Mouse (Mus musculus): Measurements from ENCODE around the gene Plac8. TPM values are rescaled to one million over a fixed set of nuclear protein-coding genes. Genes with fewer than 3 reads are reported as not detected.

Plac8 gene
- total and polyA plus RNA-seq, 3 experiments = 4.9 to 10.6 TPM; not detected in 1

GRCm38 (mm10) chr5:100585657-100586056 lies 13.6 kb upstream of the Plac8 start:
- H3K79me2 ChIP-seq (ENCODE audit: control insufficient read depth, insufficient read depth, low read length, poor library complexity) = no peaks in the 10 kb centered on the region; the same call in 1 of the 2 replicates
- no peak overlapping the region for H3K4me3 ChIP-seq (ENCODE audit: control insufficient read depth in 1 of 2, insufficient read depth in 1 of 2, low read depth in 2 of 2, low read length in 2 of 2)
- H3K27ac ChIP-seq (ENCODE audit: control insufficient read depth, low read depth, low read length) = peak overlapping the region; percentile 60
- no peaks in the 10 kb centered on the region for H3K9me3 ChIP-seq (replicated peaks; ENCODE audit: insufficient read depth, low read length)
- peaks cover 20 to 42% of the 10 kb centered on the region in 2 experiments for H3K4me1 ChIP-seq (ENCODE audit: control insufficient read depth in 1 of 2, insufficient read depth in 2 of 2, low read length in 2 of 2)
- no peak overlapping the region for H3K9ac ChIP-seq (ENCODE audit: control insufficient read depth, low read depth, low read length, poor library complexity, severe bottlenecking)
- TF ChIP-seq EP300 (IDR thresholded peaks at IDR 0.05; ENCODE audit: low read depth in 1 of 2, low read length in 2 of 2) (no peak), BHLHE40 (IDR thresholded peaks at IDR 0.05; ENCODE audit: borderline replicate concordance, low read depth, low read length) (no peak), USF1 (IDR thresholded peaks at IDR 0.05; ENCODE audit: low read depth, low read length) (no peak), MAX (IDR thresholded peaks at IDR 0.05; ENCODE audit: low read length) (no peak), ELF1 (IDR thresholded peaks at IDR 0.05; ENCODE audit: low read depth, low read length) (0 out of 2 replicates have a peak, but pooled peaks have one; percentile 1), ZKSCAN1 (IDR thresholded peaks at IDR 0.05; ENCODE audit: low read depth, low read length) (no peak), HCFC1 (IDR thresholded peaks at IDR 0.05; ENCODE audit: low read depth, low read length) (no peak), ETS1 (IDR thresholded peaks at IDR 0.05; ENCODE audit: low read depth, low read length) (no peak), NELFE (IDR thresholded peaks at IDR 0.05; ENCODE audit: low read depth, low read length) (no peak), ZNF384 (IDR thresholded peaks at IDR 0.05; ENCODE audit: low read depth, low read length) (peak; percentile 61), JUND (IDR thresholded peaks at IDR 0.05; ENCODE audit: low read depth, low read length) (no peak)
- peak; percentile 27 for DNase-seq (ENCODE audit: low read depth, low spot score)
- peaks cover 0 to 56% of the 10 kb centered on the region in 2 experiments; a peak in 2 of 4 replicates for H3K36me3 ChIP-seq (ENCODE audit: control insufficient read depth in 1 of 2, insufficient read depth in 2 of 2, low read length in 2 of 2)
- H3K27me3 ChIP-seq (ENCODE audit: control insufficient read depth in 1 of 2, insufficient read depth in 2 of 2, low read length in 2 of 2) = no peaks in the 10 kb centered on the region

GRCm38 (mm10) chr5:100585206-100585644 lies 13.2 kb upstream of the Plac8 start:
- peaks cover 23 to 46% of the 10 kb centered on the region in 2 experiments for H3K4me1 ChIP-seq (ENCODE audit: control insufficient read depth in 1 of 2, insufficient read depth in 2 of 2, low read length in 2 of 2)
- H3K4me3 ChIP-seq (ENCODE audit: control insufficient read depth in 1 of 2, insufficient read depth in 1 of 2, low read depth in 2 of 2, low read length in 2 of 2) = no peak overlapping the region
- TF ChIP-seq KAT2A (conservative IDR thresholded peaks at IDR 0.05; ENCODE audit: low read depth, low read length) = no peak; the same call in 1 of the 2 replicates
- TF ChIP-seq CHD1 (IDR thresholded peaks at IDR 0.05; ENCODE audit: low read depth, low read length) = no peak
- TF ChIP-seq CHD2 (IDR thresholded peaks at IDR 0.05; ENCODE audit: low read length) = no peak
- no peak for TF ChIP-seq USF2 (IDR thresholded peaks at IDR 0.05; ENCODE audit: borderline replicate concordance in 1 of 2, insufficient read depth in 1 of 2, low read depth in 1 of 2, low read length in 2 of 2)
- no peak for TF ChIP-seq UBTF (IDR thresholded peaks at IDR 0.05; ENCODE audit: borderline replicate concordance, insufficient read depth, low read depth, low read length)
- TF ChIP-seq SIN3A (IDR thresholded peaks at IDR 0.05; ENCODE audit: low read length) = peak; percentile 33; the same call in 1 of the 2 replicates
- peak; percentile 29; the same call in 1 of the 2 replicates for TF ChIP-seq ELF1 (IDR thresholded peaks at IDR 0.05; ENCODE audit: low read depth, low read length)
- TF ChIP-seq MYB (IDR thresholded peaks at IDR 0.05; ENCODE audit: low read depth, low read length) = peak; percentile 53; the same call in 1 of the 2 replicates
- no peak; the same call in 1 of the 2 replicates for TF ChIP-seq MAX (IDR thresholded peaks at IDR 0.05; ENCODE audit: low read length)
- TF ChIP-seq RAD21 (IDR thresholded peaks at IDR 0.05; ENCODE audit: low read depth, low read length) = no peak
- TF ChIP-seq TCF12 (IDR thresholded peaks at IDR 0.05; ENCODE audit: low read depth, low read length) = peak; percentile 43
- TF ChIP-seq RCOR1 (IDR thresholded peaks at IDR 0.05; ENCODE audit: low read depth, low read length) = no peak
- TF ChIP-seq MAFK (IDR thresholded peaks at IDR 0.05; ENCODE audit: borderline replicate concordance, low read depth, low read length) = peak; percentile 59; the same call in 1 of the 2 replicates
- TF ChIP-seq ZNF384 (IDR thresholded peaks at IDR 0.05; ENCODE audit: low read depth, low read length) = peak; percentile 65; the same call in 1 of the 2 replicates
- TF ChIP-seq TBP (IDR thresholded peaks at IDR 0.05; ENCODE audit: low read depth, low read length) = peak; percentile 97
- TF ChIP-seq ETS1 (IDR thresholded peaks at IDR 0.05; ENCODE audit: low read depth, low read length) = peak; percentile 53; the same call in 1 of the 2 replicates
- TF ChIP-seq EP300 (IDR thresholded peaks at IDR 0.05; ENCODE audit: low read depth in 1 of 2, low read length in 2 of 2) = peak in 1 of 2 experiments; percentile 78; a peak in 2 of 4 replicates
- TF ChIP-seq GATA1 (IDR thresholded peaks at IDR 0.05; ENCODE audit: low read depth, low read length) = peak; percentile 33; the same call in 1 of the 2 replicates
- no peak for TF ChIP-seq POLR2A (IDR thresholded peaks at IDR 0.05; ENCODE audit: control insufficient read depth in 1 of 2, insufficient read depth in 1 of 2, low read depth in 1 of 2, low read length in 2 of 2, poor library complexity in 1 of 2)
- no peak for TF ChIP-seq MEF2A (IDR thresholded peaks at IDR 0.05; ENCODE audit: extremely low read depth, insufficient replicate concordance, low read depth, low read length, poor library complexity, severe bottlenecking)
- DNase-seq (ENCODE audit: low read depth, low spot score) = peak; percentile 67
- no peaks in the 10 kb centered on the region; the same call in 1 of the 2 replicates for H3K79me2 ChIP-seq (ENCODE audit: control insufficient read depth, insufficient read depth, low read length, poor library complexity)
- H3K27me3 ChIP-seq (ENCODE audit: control insufficient read depth in 1 of 2, insufficient read depth in 2 of 2, low read length in 2 of 2) = no peaks in the 10 kb centered on the region
- no peaks in the 10 kb centered on the region for H3K9me3 ChIP-seq (replicated peaks; ENCODE audit: insufficient read depth, low read length)
- H3K27ac ChIP-seq (ENCODE audit: control insufficient read depth, low read depth, low read length) = peak overlapping the region; percentile 61
- peak overlapping the region; percentile 17 for H3K9ac ChIP-seq (ENCODE audit: control insufficient read depth, low read depth, low read length, poor library complexity, severe bottlenecking)
- H3K36me3 ChIP-seq (ENCODE audit: control insufficient read depth in 1 of 2, insufficient read depth in 2 of 2, low read length in 2 of 2) = peaks cover 0 to 57% of the 10 kb centered on the region in 2 experiments; a peak in 2 of 4 replicates
